Mouse (Mus musculus) testis, adult 2 months (tissue): ENCODE results near the gene Kcnip1.

Experiments
- CTCF ChIP-seq: fragments of 200-500 bp; IDR thresholded peaks from 2 replicates; pipeline ENCODE4 v1.5.1; 2012; ENCODE audit warnings: low read depth, mild to moderate bottlenecking, inconsistent platforms, low read length, moderate library complexity; ENCODE audit not compliant: control insufficient read depth, insufficient read depth, insufficient replicate concordance
- POLR2A ChIP-seq: fragments of 200-500 bp; IDR thresholded peaks from 2 replicates; pipeline ENCODE4 v1.6.1; 2012; ENCODE audit warnings: low read depth, mild to moderate bottlenecking, inconsistent platforms, low read length, moderate library complexity; ENCODE audit not compliant: control insufficient read depth

GRCm38 (mm10) chr11:33929412-33929811 lies 63.5 kb downstream of the Kcnip1 start:
- no peak for TF ChIP-seq CTCF
- no peak for TF ChIP-seq POLR2A
